Mouse (Mus musculus) ovary, postnatal 36 days (tissue): ENCODE measurements at regions not wholly inside any gene's neighbourhood (a gene's known extent, or its start where the extent isn't known, plus 50 kb on each side); places are given as distances from the start of the nearest gene placed in this dataset.
A peak's percentile ranks its signal among the peaks of the same experiment; 100 is the strongest.

Experiments used
- DNase-seq: peaks from one replicate; pipeline ENCODE4 v3.0.0; 2022; ENCODE audit warnings: low spot score, mixed read lengths

- no peak for DNase-seq
Measured at GRCm38 (mm10) chr15:49043035-49043434, 4841.7 kb upstream of the Gm7489 start.

DNA sequence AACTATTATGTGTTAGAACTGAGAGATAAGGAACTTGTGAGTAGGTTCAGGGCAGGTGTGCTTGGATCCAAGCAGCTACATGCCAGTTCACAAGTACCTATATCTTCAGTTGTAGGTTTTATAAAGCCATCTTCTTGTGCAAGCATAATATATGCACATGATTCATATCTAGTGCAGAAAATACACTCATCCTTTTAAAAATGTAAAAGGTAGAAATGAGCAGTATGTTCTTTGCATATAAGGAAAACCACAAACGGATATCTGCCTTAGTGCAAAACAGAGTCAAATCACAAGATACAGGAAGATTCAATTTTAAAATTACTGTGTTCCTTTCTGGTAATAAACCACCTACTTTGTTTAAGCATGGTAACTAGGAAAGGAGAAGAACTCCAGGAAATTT is 4819.6 kb upstream of the Gm7489 start:
- no peak for DNase-seq

GRCm38 (mm10) chr15:49065875-49066274 is 4818.8 kb upstream of the Gm7489 start:
- DNase-seq: peak; percentile 37

- no peak for DNase-seq
Measured at GRCm38 (mm10) chr15:49066367-49066766, 4818.3 kb upstream of the Gm7489 start.
